Mouse (Mus musculus) forebrain, embryonic 16.5 days (tissue): Measurements from ENCODE around the gene Treml4. TPM values are rescaled to one million over a fixed set of nuclear protein-coding genes. Genes with fewer than 3 reads are reported as not detected.

ENCODE experiments used
- ATAC-seq: fragments of 200-750 bp; cut with Nextera tagmentation; 2 replicates; pipeline ENCODE4 v1.8.0; 2017; ENCODE audit warnings: mild to moderate bottlenecking, moderate library complexity
- H3K27ac ChIP-seq: fragments of 300-500 bp; sonication (generic); 2 replicates; pipeline ENCODE4 v1.5.1; 2014; ENCODE audit warnings: low read length, control low read depth
- H3K27me3 ChIP-seq: fragments of 300-500 bp; sonication (generic); replicated peaks from 2 replicates; pipeline ENCODE4 v1.6.1; 2014; ENCODE audit warnings: low read length; ENCODE audit not compliant: control insufficient read depth, insufficient read depth
- H3K36me3 ChIP-seq: fragments of 300-500 bp; sonication (generic); 2 replicates; pipeline ENCODE4 v1.6.1; 2014; ENCODE audit not compliant: control insufficient read depth, insufficient read depth
- H3K4me1 ChIP-seq: fragments of 300-500 bp; sonication (generic); replicated peaks from 2 replicates; pipeline ENCODE4 v1.6.1; 2014; ENCODE audit warnings: low read length; ENCODE audit not compliant: control insufficient read depth, insufficient read depth
- H3K4me2 ChIP-seq: fragments of 300-500 bp; sonication (generic); 2 replicates; pipeline ENCODE4 v1.6.1; 2014; ENCODE audit warnings: mild to moderate bottlenecking, low read length, control low read depth
- H3K4me3 ChIP-seq: fragments of 300-500 bp; sonication (generic); replicated peaks from 2 replicates; pipeline ENCODE4 v1.5.1; 2014; ENCODE audit warnings: mild to moderate bottlenecking, low read length, control low read depth
- H3K9ac ChIP-seq: fragments of 300-500 bp; sonication (generic); replicated peaks from 2 replicates; pipeline ENCODE4 v1.6.1; 2014; ENCODE audit warnings: low read depth, low read length, control low read depth
- H3K9me3 ChIP-seq: fragments of 300-500 bp; sonication (generic); 2 replicates; pipeline ENCODE4 v1.6.1; 2016; ENCODE audit warnings: low read length; ENCODE audit not compliant: control insufficient read depth
- WGBS: fragments of 180-500 bp; shearing (Covaris S2); extraction: QIAGEN DNeasy Blood & Tissue Kit; methylation state at CpG from one replicate; pipeline ENCODE4 v1.1.7; 2014; 5-methylcytosine and 5-hydroxymethylcytosine counted together
- polyA plus RNA-seq: library from polyadenylated mRNA; unstranded; fragments of >200 nt; fragmentation: Nextera tagmentation; extraction: Ambion mirVana; gene quantifications from 2 replicates; pipeline ENCODE4 v1.2.1, GENCODE M21; 2015

The Treml4 gene
- polyA plus RNA-seq, 1 experiment from 2014 or later, result not detected

GRCm38 (mm10) chr17:48286765-48287164, 22.7 kb downstream of the Treml4 start:
- no peaks in the 10 kb centered on the region for H3K36me3 ChIP-seq
- no peak overlapping the region for H3K4me2 ChIP-seq
- H3K9ac ChIP-seq, result no peak overlapping the region
- H3K27ac ChIP-seq, result no peak overlapping the region
- H3K27me3 ChIP-seq, result no peaks in the 10 kb centered on the region
- no peak overlapping the region for H3K4me3 ChIP-seq
- H3K4me1 ChIP-seq, result peaks cover 3% of the 10 kb centered on the region; the same call in 1 of the 2 replicates
- H3K9me3 ChIP-seq, result 0 out of 2 replicates have a peak, but pooled peaks cover 2% of the 10 kb centered on the region
- ATAC-seq, result no peak
- 61% methylated on average over 1 of the region's 1 CpGs for WGBS

- Histone ChIP-seq H3K36me3 (no peaks in the 10 kb centered on the region), H3K27ac (no peak overlapping the region), H3K4me2 (no peak overlapping the region), H3K27me3 (no peaks in the 10 kb centered on the region), H3K4me1 (peaks cover 2% of the 10 kb centered on the region; the same call in 1 of the 2 replicates), H3K9ac (no peak overlapping the region), H3K4me3 (no peak overlapping the region), H3K9me3 (0 out of 2 replicates have a peak, but pooled peaks cover 2% of the 10 kb centered on the region)
- no peak for ATAC-seq
- 71% methylated on average over 2 of the region's 2 CpGs for WGBS
Measured at GRCm38 (mm10) chr17:48287276-48287675, 23.2 kb downstream of the Treml4 start.

- Histone ChIP-seq H3K4me1 (no peaks in the 10 kb centered on the region), H3K27ac (no peak overlapping the region), H3K9me3 (0 out of 2 replicates have a peak, but pooled peaks cover 2% of the 10 kb centered on the region), H3K9ac (no peak overlapping the region), H3K4me2 (no peak overlapping the region), H3K27me3 (no peaks in the 10 kb centered on the region), H3K36me3 (no peaks in the 10 kb centered on the region), H3K4me3 (no peak overlapping the region)
- ATAC-seq, result no peak
- 83% methylated on average over 5 of the region's 5 CpGs for WGBS
Measured at GRCm38 (mm10) chr17:48293500-48294194, 29.6 kb downstream of the Treml4 start.

DNA sequence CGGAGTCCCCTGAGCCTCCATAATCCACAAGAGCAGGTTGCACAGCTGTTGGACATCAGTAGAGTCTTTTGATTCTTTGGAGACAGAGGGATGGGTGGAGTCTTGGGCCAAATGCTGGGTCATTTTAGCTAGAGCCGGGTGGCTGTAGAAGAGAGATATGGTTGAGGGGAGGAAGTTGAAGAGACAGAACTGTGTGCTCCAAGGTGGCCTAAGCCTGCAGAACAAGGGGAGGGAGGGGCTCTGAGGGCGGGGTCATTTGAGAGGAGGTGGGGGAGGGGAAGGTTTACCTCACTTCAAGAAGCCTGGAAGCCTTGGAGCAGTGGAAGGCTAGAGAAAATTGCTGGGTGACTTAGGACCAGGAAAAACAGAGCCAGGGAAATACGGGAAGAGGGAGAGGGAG, 35.1 kb downstream of the Treml4 start, which contains the start of gene Treml2:
TSS of gene Treml2 (plus strand) at position 296 of the 400 bp plus-strand sequence.
- 35% methylated on average over 3 of the region's 4 CpGs for WGBS
- H3K9me3 ChIP-seq, result no peaks in the 10 kb centered on the region
- H3K4me3 ChIP-seq, result no peak within 1 kb of the TSS
- no peak within 1 kb of the TSS for H3K27ac ChIP-seq
- H3K4me2 ChIP-seq, result no peak within 1 kb of the TSS
- H3K36me3 ChIP-seq, result no peaks in the 10 kb centered on the region
- no peak within 1 kb of the TSS for H3K9ac ChIP-seq
- no peak for ATAC-seq
- no peaks in the 10 kb centered on the region for H3K27me3 ChIP-seq
- H3K4me1 ChIP-seq, result no peaks in the 10 kb centered on the region

GRCm38 (mm10) chr17:48299756-48300155, 35.7 kb downstream of the Treml4 start:
- WGBS, result 60% methylated on average over 7 of the region's 7 CpGs
- no peak overlapping the region for H3K9ac ChIP-seq
- no peaks in the 10 kb centered on the region for H3K4me1 ChIP-seq
- H3K36me3 ChIP-seq, result no peaks in the 10 kb centered on the region
- H3K27me3 ChIP-seq, result no peaks in the 10 kb centered on the region
- no peak for ATAC-seq
- H3K4me2 ChIP-seq, result no peak overlapping the region
- H3K9me3 ChIP-seq, result no peaks in the 10 kb centered on the region
- no peak overlapping the region for H3K4me3 ChIP-seq
- no peak overlapping the region for H3K27ac ChIP-seq

DNA sequence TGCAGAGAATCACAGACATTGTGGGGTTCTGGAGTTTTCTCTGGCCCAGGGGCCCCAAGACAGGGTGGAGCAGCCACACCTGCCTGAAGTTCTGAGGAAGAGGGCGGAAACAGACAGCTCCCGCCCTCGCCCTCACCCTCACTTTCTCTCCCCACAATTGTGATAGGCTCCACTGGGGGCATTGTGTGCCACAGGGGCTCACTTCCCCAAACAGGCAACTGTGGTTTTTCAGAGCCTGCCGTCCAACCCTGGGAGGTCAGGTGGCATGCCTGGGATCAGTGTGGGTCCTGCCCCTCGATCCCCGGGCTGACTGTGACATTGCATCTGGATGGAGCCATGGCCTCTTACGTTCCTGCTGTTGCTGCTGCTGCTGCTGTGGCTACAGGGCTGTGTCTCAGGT, 36.1 kb downstream of the Treml4 start:
- 76% methylated on average over 7 of the region's 7 CpGs for WGBS
- no peaks in the 10 kb centered on the region for H3K27me3 ChIP-seq
- no peaks in the 10 kb centered on the region for H3K4me1 ChIP-seq
- no peak overlapping the region for H3K27ac ChIP-seq
- ATAC-seq, result no peak
- H3K9me3 ChIP-seq, result no peaks in the 10 kb centered on the region
- H3K4me2 ChIP-seq, result no peak overlapping the region
- no peak overlapping the region for H3K4me3 ChIP-seq
- H3K36me3 ChIP-seq, result no peaks in the 10 kb centered on the region
- H3K9ac ChIP-seq, result no peak overlapping the region

DNA sequence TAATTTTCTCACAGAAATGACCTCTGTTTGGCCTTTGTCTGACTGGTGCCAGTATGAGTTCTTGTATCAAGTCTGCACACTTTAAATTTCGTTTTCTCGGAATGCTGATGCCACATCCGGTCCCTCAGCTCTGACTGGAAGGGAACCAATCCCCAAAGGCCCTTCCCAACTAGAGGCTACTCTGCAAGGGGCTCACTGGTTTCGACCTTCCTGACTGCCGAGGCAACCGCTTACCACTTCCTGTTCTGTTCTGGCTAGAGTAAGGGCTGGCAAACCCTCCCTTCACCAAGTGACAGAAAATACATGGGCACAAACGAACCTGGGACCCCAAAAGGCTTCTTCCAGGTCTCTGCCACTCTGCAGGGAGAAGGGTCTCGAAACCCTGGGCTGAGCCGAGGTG, 36.8 kb downstream of the Treml4 start:
- Histone ChIP-seq H3K9me3 (no peaks in the 10 kb centered on the region), H3K4me3 (no peak overlapping the region), H3K4me2 (no peak overlapping the region), H3K27ac (no peak overlapping the region), H3K36me3 (no peaks in the 10 kb centered on the region), H3K4me1 (no peaks in the 10 kb centered on the region), H3K27me3 (no peaks in the 10 kb centered on the region), H3K9ac (no peak overlapping the region)
- ATAC-seq, result no peak
- WGBS, result 83% methylated on average over 9 of the region's 9 CpGs

- H3K27me3 ChIP-seq, result no peaks in the 10 kb centered on the region
- ATAC-seq, result no peak
- H3K9me3 ChIP-seq, result no peaks in the 10 kb centered on the region
- no peaks in the 10 kb centered on the region for H3K36me3 ChIP-seq
- H3K4me3 ChIP-seq, result no peak overlapping the region
- no peak overlapping the region for H3K4me2 ChIP-seq
- H3K9ac ChIP-seq, result no peak overlapping the region
- no peak overlapping the region for H3K27ac ChIP-seq
- H3K4me1 ChIP-seq, result no peaks in the 10 kb centered on the region
- WGBS, result 89% methylated on average over 5 of the region's 5 CpGs
Measured at GRCm38 (mm10) chr17:48301792-48302191, 37.7 kb downstream of the Treml4 start.

- Histone ChIP-seq H3K4me1 (no peaks in the 10 kb centered on the region), H3K4me3 (no peak overlapping the region), H3K27ac (no peak overlapping the region), H3K27me3 (no peaks in the 10 kb centered on the region), H3K9me3 (no peaks in the 10 kb centered on the region), H3K9ac (no peak overlapping the region), H3K4me2 (no peak overlapping the region), H3K36me3 (no peaks in the 10 kb centered on the region)
- 76% methylated on average over 2 of the region's 2 CpGs for WGBS
- no peak for ATAC-seq
Measured at GRCm38 (mm10) chr17:48312124-48312523, 48.0 kb downstream of the Treml4 start.
